11 mouse cellular contexts compared by ENCODE assay signal in the genomic region with DNA sequence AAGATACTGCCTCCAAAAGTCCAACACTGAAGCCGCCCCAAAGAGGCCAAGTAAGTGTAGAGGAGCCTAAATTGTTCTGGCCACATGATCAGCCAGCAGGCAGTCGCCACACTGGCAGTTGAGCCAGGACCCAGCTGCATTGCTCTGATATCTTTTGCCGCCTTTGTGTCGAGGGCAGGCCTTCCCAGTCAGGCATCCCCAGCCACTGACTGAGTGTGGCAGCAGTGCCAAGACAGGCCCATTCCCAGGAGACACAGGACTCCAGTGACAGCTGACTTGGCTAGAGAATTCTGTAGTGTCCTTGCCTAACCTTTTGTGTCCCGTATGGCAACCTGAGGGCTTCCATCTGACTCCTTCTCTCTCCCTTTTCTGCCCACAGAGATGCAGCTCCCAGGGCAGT.
A peak's percentile ranks its signal among the peaks of the same experiment; 100 is the strongest.
DNase-seq lines count a peak whose midpoint lies in the region; ATAC-seq lines count a peak whose summit lies in the region.
"Had no signal": no experiment of that assay in that cellular context is flagged by ENCODE, and none has a peak within 500 bp of the region (broad histone marks: within the 10 kb centered on the region; RNA-seq: fewer than 3 reads in every experiment).

No protein-coding gene starts in this region.

- intact Hi-C loops in heart, postnatal 36 days (cut with DNase I) = loop anchor here (5.0 to 10.0 kb wide), 2 partner anchors 45 to 358 kb away; no protein-coding TSS in a partner anchor

- no peak overlapping the region for H3K4me2 ChIP-seq in hindbrain, embryonic 12.5 days (replicated peaks)
- H3K4me2 ChIP-seq: embryonic facial prominence, embryonic 13.5 days; limb, embryonic 15.5 days had no signal

- no peak overlapping the region for H3K9ac ChIP-seq in hindbrain, embryonic 12.5 days
- H3K9ac ChIP-seq: embryonic facial prominence, embryonic 13.5 days; limb, embryonic 15.5 days had no signal

- no peak for ATAC-seq in inflammation-experienced regulatory T-cells, adult 6 months
- no peak for ATAC-seq in hindbrain, embryonic 12.5 days (ENCODE audit: low FRiP score)

- H3K36me3 ChIP-seq in hindbrain, embryonic 12.5 days = no peaks in the 10 kb centered on the region
- H3K36me3 ChIP-seq: embryonic facial prominence, embryonic 13.5 days; G1E; limb, embryonic 15.5 days had no signal

- DNase-seq in lung, postnatal 14 days = peak; percentile 10
- no peak for DNase-seq in lung, adult 18-20 months
- DNase-seq in cerebellum, adult 18-20 months = peak; percentile 34 to 38
- DNase-seq in gastrocnemius, adult 18-20 months (ENCODE audit: low spot score) = peak; percentile 82
- DNase-seq in heart, postnatal 36 days = peak; percentile 54 to 61
- DNase-seq: kidney, postnatal 10 days had no signal

- H3K4me1 ChIP-seq in hindbrain, embryonic 12.5 days = no peaks in the 10 kb centered on the region
- H3K4me1 ChIP-seq: embryonic facial prominence, embryonic 13.5 days; limb, embryonic 15.5 days had no signal

- no peaks in the 10 kb centered on the region for H3K9me3 ChIP-seq in hindbrain, embryonic 12.5 days (replicated peaks)
- H3K9me3 ChIP-seq: embryonic facial prominence, embryonic 13.5 days; limb, embryonic 15.5 days had no signal

- no peak overlapping the region for H3K4me3 ChIP-seq in hindbrain, embryonic 12.5 days
- H3K4me3 ChIP-seq: embryonic facial prominence, embryonic 13.5 days; limb, embryonic 15.5 days had no signal

- no peaks in the 10 kb centered on the region for H3K27me3 ChIP-seq in hindbrain, embryonic 12.5 days
- H3K27me3 ChIP-seq: embryonic facial prominence, embryonic 13.5 days; limb, embryonic 15.5 days had no signal

- WGBS in hindbrain, embryonic 12.5 days = 69% methylated on average over 5 of the region's 5 CpGs

- no peak overlapping the region for H3K27ac ChIP-seq in hindbrain, embryonic 12.5 days
- H3K27ac ChIP-seq: embryonic facial prominence, embryonic 13.5 days; limb, embryonic 15.5 days had no signal

Comparison
In these comparisons a context has a peak if more than half of its experiments do, and no peak if none do; other contexts are left out.
1. DNase-seq: peak in lung, postnatal 14 days (single experiment), cerebellum, adult 18-20 months (2 of 2), gastrocnemius, adult 18-20 months (single experiment) and heart, postnatal 36 days (2 of 2); none in lung, adult 18-20 months (0 of 2).